Mouse (Mus musculus) CH12.LX (cell line): ENCODE results near the gene Socs3. TPM values are rescaled to one million over a fixed set of nuclear protein-coding genes. Genes with fewer than 3 reads are reported as not detected.

Source experiments
- DNase-seq: peaks from one replicate; pipeline ENCODE4 v3.0.0-alpha.2; 2013; ENCODE audit errors: extremely low read depth
- H3K27ac ChIP-seq: 2 replicates; pipeline ENCODE4 v1.5.1; 2012; ENCODE audit warnings: low read depth, mild to moderate bottlenecking, control low read depth, moderate library complexity; ENCODE audit not compliant: insufficient read depth
- H3K27me3 ChIP-seq: replicated peaks from 2 replicates; pipeline ENCODE3; 2012; ENCODE audit warnings: inconsistent platforms
- H3K36me3 ChIP-seq, 2 experiments: replicated peaks in 1 of 2; 2 replicates each; pipeline versions ENCODE3 to v1.6.1; 2012; ENCODE audit warnings: inconsistent platforms in 1 of 2, low read length in 1 of 2, mild to moderate bottlenecking in 1 of 2, mixed read lengths in 1 of 2, moderate library complexity in 1 of 2; ENCODE audit not compliant: control insufficient read depth in 1 of 2, insufficient read depth in 1 of 2
- H3K4me1 ChIP-seq, 2 experiments: 2 replicates each; pipeline ENCODE4 v1.6.1; 2012; ENCODE audit warnings: inconsistent platforms in 1 of 2, moderate library complexity in 1 of 2; ENCODE audit not compliant: insufficient read depth in 2 of 2, control insufficient read depth in 1 of 2
- H3K4me2 ChIP-seq: 2 replicates; pipeline ENCODE4 v1.6.1; 2012; ENCODE audit warnings: low read depth, mild to moderate bottlenecking, control low read depth; ENCODE audit not compliant: poor library complexity, insufficient read depth, severe bottlenecking
- H3K4me3 ChIP-seq, 3 experiments: fragments of 150-350 bp in 1 of 3; sonication (generic) in 1 of 3; replicated peaks in 1 of 3; 2 replicates each; pipeline versions ENCODE3 to v1.5.1; 2011 to 2012; ENCODE audit warnings: low read depth in 2 of 3, low read length in 2 of 3, mild to moderate bottlenecking in 2 of 3, moderate library complexity in 2 of 3, control low read depth in 1 of 3, improper control_type of control experiment in 1 of 3, inconsistent platforms in 1 of 3, mixed read lengths in 1 of 3; ENCODE audit not compliant: poor library complexity in 1 of 3
- H3K79me2 ChIP-seq: replicated peaks from 2 replicates; pipeline ENCODE4 v1.6.1; 2012; ENCODE audit warnings: mild to moderate bottlenecking, moderate library complexity; ENCODE audit not compliant: control insufficient read depth, poor library complexity, insufficient read depth, severe bottlenecking; ENCODE audit errors: extremely low read depth
- H3K9ac ChIP-seq: 2 replicates; pipeline ENCODE4 v1.6.1; 2012; ENCODE audit warnings: low read depth, mild to moderate bottlenecking, control low read depth, moderate library complexity; ENCODE audit not compliant: insufficient read depth
- H3K9me3 ChIP-seq: replicated peaks from 2 replicates; pipeline ENCODE3; 2012; ENCODE audit warnings: low read length, inconsistent platforms, mixed read lengths
- BHLHE40 ChIP-seq: IDR thresholded peaks from 2 replicates; pipeline ENCODE4 v1.6.1; 2011; ENCODE audit warnings: mild to moderate bottlenecking, low read depth, low read length, improper control_type of control experiment
- CHD2 ChIP-seq: IDR thresholded peaks from 2 replicates; pipeline ENCODE4 v1.6.1; 2011; ENCODE audit warnings: low read length, improper control_type of control experiment
- CTCF ChIP-seq, 2 experiments: IDR thresholded peaks in 1 of 2; conservative IDR thresholded peaks in 1 of 2; 2 replicates each; pipeline ENCODE4 v1.5.1; 2011 to 2012; ENCODE audit warnings: low read depth in 2 of 2, low read length in 2 of 2, improper control_type of control experiment in 1 of 2, inconsistent platforms in 1 of 2, mild to moderate bottlenecking in 1 of 2, moderate library complexity in 1 of 2
- E2F4 ChIP-seq: IDR thresholded peaks from 2 replicates; pipeline ENCODE4 v1.6.1; 2011; ENCODE audit warnings: low read depth, low read length, improper control_type of control experiment; ENCODE audit not compliant: insufficient replicate concordance
- ELF1 ChIP-seq: IDR thresholded peaks from 2 replicates; pipeline ENCODE4 v1.6.1; 2014; ENCODE audit warnings: low read depth, mild to moderate bottlenecking, inconsistent platforms, low read length, improper control_type of control experiment
- EP300 ChIP-seq: IDR thresholded peaks from 2 replicates; pipeline ENCODE4 v1.6.1; 2011; ENCODE audit warnings: low read length, improper control_type of control experiment
- ETS1 ChIP-seq: conservative IDR thresholded peaks from 2 replicates; pipeline ENCODE4 v1.6.1; 2012; ENCODE audit warnings: low read depth, mild to moderate bottlenecking, inconsistent platforms, low read length, improper control_type of control experiment, moderate library complexity
- GABPA ChIP-seq: IDR thresholded peaks from 2 replicates; pipeline ENCODE4 v1.6.1; 2012; ENCODE audit warnings: low read depth, low read length, improper control_type of control experiment, inconsistent platforms; ENCODE audit not compliant: insufficient replicate concordance
- IRF4 ChIP-seq: IDR thresholded peaks from 2 replicates; pipeline ENCODE4 v1.6.1; 2014; ENCODE audit warnings: low read depth, mild to moderate bottlenecking, inconsistent platforms, low read length, improper control_type of control experiment
- JUN ChIP-seq: IDR thresholded peaks from 2 replicates; pipeline ENCODE4 v1.6.1; 2011; ENCODE audit warnings: low read depth, mild to moderate bottlenecking, low read length, improper control_type of control experiment, moderate library complexity; ENCODE audit not compliant: insufficient read depth
- MAFK ChIP-seq: IDR thresholded peaks from 2 replicates; pipeline ENCODE4 v1.6.1; 2011; ENCODE audit warnings: low read length, improper control_type of control experiment; ENCODE audit not compliant: insufficient replicate concordance
- MAX ChIP-seq: IDR thresholded peaks from 2 replicates; pipeline ENCODE4 v1.6.1; 2011; ENCODE audit warnings: low read length, improper control_type of control experiment
- MEF2A ChIP-seq: IDR thresholded peaks from 2 replicates; pipeline ENCODE4 v1.6.1; 2014; ENCODE audit warnings: low read depth, mild to moderate bottlenecking, inconsistent platforms, low read length, improper control_type of control experiment, borderline replicate concordance
- MXI1 ChIP-seq: IDR thresholded peaks from 2 replicates; pipeline ENCODE4 v1.6.1; 2011; ENCODE audit warnings: mild to moderate bottlenecking, low read depth, low read length, improper control_type of control experiment
- MYC ChIP-seq: IDR thresholded peaks from 2 replicates; pipeline ENCODE4 v1.6.1; 2011; ENCODE audit warnings: low read depth, mild to moderate bottlenecking, improper control_type of control experiment, low read length
- NRF1 ChIP-seq: IDR thresholded peaks from 2 replicates; pipeline ENCODE4 v1.6.1; 2014; ENCODE audit warnings: low read depth, mild to moderate bottlenecking, inconsistent platforms, low read length, improper control_type of control experiment, moderate library complexity
- PAX5 ChIP-seq: IDR thresholded peaks from 2 replicates; pipeline ENCODE4 v1.6.1; 2012; ENCODE audit warnings: low read length, inconsistent platforms, mixed read lengths
- RCOR1 ChIP-seq: conservative IDR thresholded peaks from 2 replicates; pipeline ENCODE4 v1.6.1; 2012; ENCODE audit warnings: low read depth, mild to moderate bottlenecking, inconsistent platforms, low read length, improper control_type of control experiment
- SIN3A ChIP-seq: IDR thresholded peaks from 2 replicates; pipeline ENCODE4 v1.6.1; 2012; ENCODE audit warnings: low read length, improper control_type of control experiment, inconsistent platforms
- TBP ChIP-seq: conservative IDR thresholded peaks from 2 replicates; pipeline ENCODE4 v1.6.1; 2011; ENCODE audit warnings: low read depth, low read length, improper control_type of control experiment
- TCF12 ChIP-seq: IDR thresholded peaks from 2 replicates; pipeline ENCODE4 v1.6.1; 2014; ENCODE audit warnings: low read depth, mild to moderate bottlenecking, inconsistent platforms, low read length, improper control_type of control experiment
- UBTF ChIP-seq: IDR thresholded peaks from 2 replicates; pipeline ENCODE4 v1.6.1; 2012; ENCODE audit warnings: low read depth, mild to moderate bottlenecking, inconsistent platforms, low read length, improper control_type of control experiment, moderate library complexity
- USF2 ChIP-seq: conservative IDR thresholded peaks from 2 replicates; pipeline ENCODE4 v1.6.1; 2011; ENCODE audit warnings: low read depth, low read length, improper control_type of control experiment
- ZKSCAN1 ChIP-seq: IDR thresholded peaks from 2 replicates; pipeline ENCODE4 v1.6.1; 2012; ENCODE audit warnings: low read depth, inconsistent platforms, low read length, improper control_type of control experiment, borderline replicate concordance
- dilution Hi-C: fragments of 300-500 bp; cut with MboI; formaldehyde crosslinking; loops from 2 replicates; pipeline ENCODE4 v1.14.3; 2020; ENCODE audit warnings: low sequenced_read_pairs; ENCODE audit not compliant: extremely low pct_unique_long_range_greater_than_20kb, extremely low pct_ligation_motif_present
- in situ Hi-C: fragments of 300-500 bp; cut with MboI; formaldehyde crosslinking; loops from 3 replicates; pipeline ENCODE4 v1.14.3; 2019; ENCODE audit warnings: low sequenced_read_pairs, low pct_ligation_motif_present, low pct_unique_long_range_greater_than_20kb, mixed read lengths
- polyA plus RNA-seq: library from polyadenylated mRNA; unstranded; fragments of >175 nt; gene quantifications from 2 replicates; pipeline ENCODE4 v1.2.1, GENCODE M21; 2012; ENCODE audit warnings: low read depth; ENCODE audit not compliant: insufficient read length
- total RNA-seq, 2 experiments: library from RNA; depleted of rRNA; stranded (reverse); fragments of 300-350 nt in 1 of 2; fragments of >200 nt in 1 of 2; gene quantifications; 2 replicates each; pipeline ENCODE4 v1.2.3; 2012 to 2014

The Socs3 gene
- total and polyA plus RNA-seq, 3 experiments: 0.83 to 4.7 (median 1.2) TPM

DNA sequence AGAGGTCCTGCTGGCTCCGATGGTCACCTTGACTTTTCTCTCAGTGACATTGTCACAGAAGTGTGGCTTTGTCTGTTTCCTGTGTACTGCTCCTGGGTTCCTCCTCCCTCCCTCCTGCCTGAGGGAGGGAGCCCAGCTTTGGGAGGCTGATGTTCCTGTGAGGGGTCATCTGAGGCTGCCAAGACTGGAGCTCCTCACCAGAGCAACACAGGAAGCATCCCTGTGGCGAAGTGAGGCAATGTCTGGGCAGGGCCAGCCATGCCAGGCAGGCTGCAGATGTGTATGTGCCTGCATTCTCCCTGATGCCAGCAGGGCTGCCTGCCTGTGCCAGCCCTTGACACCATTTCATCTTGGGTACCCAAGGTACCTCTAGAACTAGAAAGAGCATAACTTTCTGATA, 15.8 kb downstream of the Socs3 start:
- H3K4me2 ChIP-seq: no peak overlapping the region
- no peaks in the 10 kb centered on the region for H3K36me3 ChIP-seq
- peaks cover 19 to 44% of the 10 kb centered on the region in 2 experiments for H3K4me1 ChIP-seq
- no peak overlapping the region for H3K4me3 ChIP-seq
- no peaks in the 10 kb centered on the region for H3K9me3 ChIP-seq
- in situ Hi-C loops (loop anchor here (5.0 kb wide), 1 partner anchor 37 kb away; no protein-coding TSS in a partner anchor), dilution Hi-C loops (no loop called here)
- H3K27me3 ChIP-seq: peaks cover 67% of the 10 kb centered on the region
- no peak overlapping the region for H3K27ac ChIP-seq
- no peak for TF ChIP-seq TBP
- no peak for TF ChIP-seq JUN
- TF ChIP-seq MEF2A: no peak
- no peak for TF ChIP-seq UBTF
- TF ChIP-seq CTCF (conservative IDR thresholded peaks at IDR 0.05 in 1 of 2, IDR thresholded peaks at IDR 0.05 in 1 of 2; ENCODE audit: low read depth in 2 of 2, low read length in 2 of 2): no peak
- TF ChIP-seq ELF1: no peak
- no peak for TF ChIP-seq IRF4
- TF ChIP-seq PAX5: no peak
- TF ChIP-seq MYC: no peak
- TF ChIP-seq TCF12: no peak
- no peak for TF ChIP-seq GABPA
- no peak for TF ChIP-seq MAFK
- no peak overlapping the region for H3K9ac ChIP-seq
- DNase-seq: no peak
- H3K79me2 ChIP-seq: no peaks in the 10 kb centered on the region

DNA sequence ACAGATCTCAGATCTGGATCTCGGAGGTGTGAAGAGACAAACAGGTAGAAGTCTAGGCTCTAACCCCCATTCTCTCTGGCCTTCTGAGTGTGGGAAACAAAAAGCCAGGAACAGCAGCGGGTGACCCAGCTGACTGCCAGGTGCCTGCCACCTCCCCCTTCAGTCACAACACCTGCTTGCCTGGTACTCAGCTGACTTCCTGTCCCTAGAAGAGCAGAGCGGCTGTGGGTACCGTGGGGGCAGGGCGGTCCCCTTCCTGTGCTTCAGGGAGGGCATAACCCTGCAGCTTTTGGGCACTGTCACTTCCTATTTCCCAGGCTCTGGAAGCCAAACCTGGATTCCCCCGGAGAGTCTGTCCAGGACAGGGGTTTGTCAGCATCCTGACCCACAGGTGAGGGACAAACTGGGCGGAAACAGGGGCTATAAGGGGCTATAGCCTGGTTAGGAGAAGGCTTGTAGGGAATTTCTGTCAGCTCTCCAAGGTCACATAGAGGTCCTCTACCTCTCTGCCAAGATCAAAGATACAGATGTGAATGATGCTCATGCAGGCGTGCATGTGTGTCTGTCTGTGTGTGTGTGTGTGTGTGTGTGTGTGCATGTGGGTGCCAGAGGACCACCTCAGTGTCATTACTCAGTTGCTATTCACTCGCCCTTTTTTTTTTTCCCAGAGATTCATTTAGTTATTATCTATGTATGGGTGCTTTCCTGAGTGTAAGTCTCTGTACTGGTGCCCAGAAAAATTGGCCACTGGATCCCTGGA, 17.5 kb downstream of the Socs3 start:
- H3K9ac ChIP-seq: no peak overlapping the region
- peak overlapping the region; percentile 4; the same call in 1 of the 2 replicates for H3K4me2 ChIP-seq
- dilution Hi-C loops: no loop called here
- peak; percentile 69 for DNase-seq
- peaks cover 6% of the 10 kb centered on the region for H3K9me3 ChIP-seq
- H3K27ac ChIP-seq: no peak overlapping the region
- H3K36me3 ChIP-seq: no peaks in the 10 kb centered on the region
- no peaks in the 10 kb centered on the region for H3K79me2 ChIP-seq
- H3K4me3 ChIP-seq: no peak overlapping the region
- peaks cover 24 to 53% of the 10 kb centered on the region in 2 experiments for H3K4me1 ChIP-seq
- no peak for TF ChIP-seq USF2
- peak; percentile 97 for TF ChIP-seq ETS1
- peak; percentile 58; the same call in 1 of the 2 replicates for TF ChIP-seq RCOR1
- TF ChIP-seq BHLHE40: peak; percentile 96
- TF ChIP-seq SIN3A: peak; percentile 80
- peak; percentile 88 for TF ChIP-seq CHD2
- peak; percentile 100 for TF ChIP-seq TCF12
- TF ChIP-seq MXI1: peak; percentile 53; the same call in 1 of the 2 replicates
- peak; percentile 81 for TF ChIP-seq EP300
- no peak for TF ChIP-seq NRF1
- no peak for TF ChIP-seq E2F4
- no peak for TF ChIP-seq ZKSCAN1
- TF ChIP-seq MAX: 0 out of 2 replicates have a peak, but pooled peaks have one; percentile 25
- peak; percentile 55; the same call in 1 of the 2 replicates for TF ChIP-seq IRF4
- TF ChIP-seq MEF2A: peak; percentile 60
- TF ChIP-seq ELF1: peak; percentile 59; the same call in 1 of the 2 replicates
- in situ Hi-C loops: loop anchor here (5.0 kb wide), 1 partner anchor 35 kb away; no protein-coding TSS in a partner anchor
- H3K27me3 ChIP-seq: peaks cover 56% of the 10 kb centered on the region
